Mouse (Mus musculus) cerebellum, adult 8-10 months (tissue): ENCODE results near the gene Ganc.

Experiments used
- DNase-seq: peaks from one replicate; pipeline ENCODE4 v3.0.0; 2022

The Ganc gene

GRCm38 (mm10) chr2:120403653-120403985 lies at the start of gene Ganc:
Ganc (plus strand) TSS chr2:120403896.
- DNase-seq, result no peak

DNA sequence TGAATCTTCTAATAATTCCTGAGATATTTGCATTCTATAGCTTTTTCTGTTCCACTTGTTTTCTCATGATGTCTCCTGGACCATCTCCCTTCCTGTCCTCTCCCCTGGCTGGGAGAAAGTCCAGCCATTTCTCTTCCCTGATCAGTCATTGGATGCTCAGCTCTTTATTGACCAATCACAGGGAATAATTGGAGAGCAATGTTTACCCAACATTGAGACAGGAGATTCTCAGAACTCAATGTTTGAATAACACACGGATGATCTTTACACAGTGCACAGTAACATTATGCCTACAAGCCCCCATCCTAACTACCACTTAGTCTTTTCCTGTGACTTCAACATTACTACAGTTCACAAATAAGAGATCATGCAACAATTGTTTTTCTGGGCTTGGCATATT lies 43.3 kb upstream of the Ganc start:
- no peak for DNase-seq

DNA sequence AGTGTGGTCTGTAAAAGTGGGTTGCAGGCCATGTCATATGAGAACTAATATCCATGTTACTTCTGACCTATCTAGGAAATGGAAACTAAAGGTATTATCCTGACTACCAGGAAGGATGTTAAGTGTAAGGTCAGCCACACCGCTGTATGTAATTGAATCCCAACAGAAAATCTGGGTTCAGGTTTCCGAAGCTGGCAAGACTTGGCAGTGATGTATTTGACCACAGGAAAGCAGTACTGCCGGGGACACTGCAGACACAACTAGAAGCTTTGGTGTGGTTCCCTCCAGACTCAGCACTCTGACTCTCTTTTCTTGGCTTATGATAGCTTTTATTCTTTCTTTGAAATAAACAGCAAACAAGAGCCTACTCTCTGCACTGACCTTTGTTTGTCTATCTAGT lies 37.2 kb upstream of the Ganc start:
- no peak for DNase-seq

- no peak for DNase-seq
These were observed 36.1 kb upstream of the Ganc start for GRCm38 (mm10) chr2:120367416-120368207.

- DNase-seq, result peak; percentile 13
These were observed 29.8 kb upstream of the Ganc start for GRCm38 (mm10) chr2:120373858-120374257.

DNA sequence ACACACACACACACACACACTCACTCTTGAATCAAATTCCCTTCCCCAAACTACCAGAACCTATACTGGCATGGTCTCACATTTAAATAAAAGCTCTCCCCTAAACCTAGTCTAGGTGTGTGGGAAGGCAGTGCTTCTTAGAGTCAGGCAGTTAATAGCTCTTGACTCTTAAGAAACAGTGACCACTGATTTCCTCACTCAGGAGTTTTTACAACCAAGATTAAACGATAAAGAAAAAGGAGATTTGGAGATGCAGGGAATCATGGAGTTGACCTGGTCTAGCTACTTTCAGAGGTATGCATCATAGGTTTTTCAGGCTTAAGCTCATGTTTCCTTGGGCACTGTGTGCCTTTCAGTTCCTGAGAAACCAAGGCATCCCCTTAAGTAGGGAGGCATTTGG lies 17.4 kb upstream of the Ganc start:
- no peak for DNase-seq

DNA sequence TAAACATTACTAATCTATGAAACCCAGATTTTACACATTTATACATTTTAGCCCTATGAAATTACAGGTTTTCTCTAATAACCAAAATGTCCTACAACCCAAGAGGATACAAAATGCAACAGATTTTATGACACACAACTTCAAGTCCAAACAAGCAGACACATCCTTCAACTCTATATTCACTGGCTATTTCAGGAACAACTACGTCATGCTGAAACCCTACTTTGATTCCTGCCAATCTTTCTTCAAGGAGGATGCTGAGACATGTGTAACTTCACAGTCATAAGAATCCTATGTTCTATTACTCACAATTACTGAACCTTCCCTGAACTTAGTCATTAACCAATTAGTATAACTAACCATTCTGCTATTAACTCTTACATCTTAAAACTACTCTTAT lies 16.4 kb upstream of the Ganc start:
- no peak for DNase-seq

GRCm38 (mm10) chr2:120389376-120389775 lies 14.3 kb upstream of the Ganc start:
- DNase-seq, result no peak

DNA sequence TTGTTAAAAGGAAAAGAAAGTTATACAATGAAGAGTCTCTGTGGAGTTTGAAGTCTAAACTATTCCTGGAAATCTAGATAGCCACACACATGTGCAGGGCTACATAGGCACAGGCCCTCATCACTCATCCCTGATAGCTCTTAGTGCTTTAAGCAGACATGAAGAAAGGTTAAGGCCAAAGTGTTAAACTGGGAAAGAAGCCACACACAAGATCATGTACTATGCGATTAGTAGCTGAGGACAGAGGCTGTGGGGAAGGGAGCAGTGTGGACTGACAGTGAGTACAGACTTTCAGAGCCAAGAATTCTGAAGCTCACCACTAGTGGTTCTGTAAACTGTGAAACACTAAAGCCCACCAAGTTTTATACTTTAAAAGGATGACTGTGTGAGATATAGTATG lies 12.8 kb upstream of the Ganc start:
- no peak for DNase-seq

DNA sequence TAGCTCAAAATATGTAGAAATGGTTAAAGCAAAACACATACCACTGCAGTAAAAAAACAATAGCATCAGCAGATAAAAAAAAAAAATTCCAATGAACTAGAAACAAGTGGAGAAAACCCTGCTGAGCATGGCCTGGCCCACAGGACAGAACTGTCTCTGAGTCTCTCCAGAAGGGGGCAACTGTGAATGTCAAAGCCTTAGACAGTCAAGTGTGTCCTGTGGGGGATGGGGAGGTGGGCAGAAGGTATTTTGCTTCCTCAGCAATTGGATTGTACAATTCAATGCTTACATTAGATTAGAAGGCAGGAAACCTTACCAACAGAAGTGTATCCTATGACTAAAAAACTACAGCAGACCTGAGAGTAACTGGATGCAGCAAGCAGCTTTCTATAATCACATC lies 11.3 kb upstream of the Ganc start:
- DNase-seq, result no peak

DNA sequence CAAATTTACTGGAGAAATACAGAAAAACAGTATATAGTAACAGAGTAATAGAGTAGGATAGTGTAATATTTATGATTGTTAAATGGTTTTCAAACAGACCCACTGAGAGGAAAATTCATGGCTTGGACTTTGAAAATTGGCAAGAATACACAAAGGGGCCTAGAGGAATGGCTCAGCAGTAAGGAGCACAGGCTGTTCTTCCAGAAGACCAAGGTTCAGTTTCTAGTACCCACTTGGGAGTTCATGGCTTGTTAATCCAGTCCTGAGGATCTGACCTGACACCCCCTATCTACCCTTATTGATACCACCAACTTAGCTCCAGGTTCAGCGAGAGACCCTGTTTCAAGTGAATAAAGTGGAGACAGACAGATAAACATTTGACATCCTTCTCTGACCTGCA lies 5.7 kb upstream of the Ganc start:
- DNase-seq, result no peak

DNA sequence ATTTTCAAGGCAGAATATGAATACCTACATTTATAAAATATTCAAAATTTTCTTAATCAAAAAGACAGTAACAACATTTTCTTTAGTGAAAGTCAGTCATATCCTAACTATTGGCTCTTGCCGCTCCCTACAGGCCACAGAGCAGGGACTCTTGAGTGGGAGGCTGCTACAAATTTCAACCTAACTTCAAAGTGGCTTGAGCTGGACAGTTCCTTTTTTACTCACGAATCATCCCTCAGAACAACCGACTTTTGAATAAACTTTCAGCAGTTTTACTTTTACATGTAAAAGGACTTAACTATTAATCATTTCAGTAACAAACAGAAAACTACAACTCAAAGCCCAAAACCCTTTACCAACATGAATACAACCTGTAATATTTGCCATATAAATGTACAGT lies 883 bp upstream of the Ganc start:
- DNase-seq, result no peak

DNA sequence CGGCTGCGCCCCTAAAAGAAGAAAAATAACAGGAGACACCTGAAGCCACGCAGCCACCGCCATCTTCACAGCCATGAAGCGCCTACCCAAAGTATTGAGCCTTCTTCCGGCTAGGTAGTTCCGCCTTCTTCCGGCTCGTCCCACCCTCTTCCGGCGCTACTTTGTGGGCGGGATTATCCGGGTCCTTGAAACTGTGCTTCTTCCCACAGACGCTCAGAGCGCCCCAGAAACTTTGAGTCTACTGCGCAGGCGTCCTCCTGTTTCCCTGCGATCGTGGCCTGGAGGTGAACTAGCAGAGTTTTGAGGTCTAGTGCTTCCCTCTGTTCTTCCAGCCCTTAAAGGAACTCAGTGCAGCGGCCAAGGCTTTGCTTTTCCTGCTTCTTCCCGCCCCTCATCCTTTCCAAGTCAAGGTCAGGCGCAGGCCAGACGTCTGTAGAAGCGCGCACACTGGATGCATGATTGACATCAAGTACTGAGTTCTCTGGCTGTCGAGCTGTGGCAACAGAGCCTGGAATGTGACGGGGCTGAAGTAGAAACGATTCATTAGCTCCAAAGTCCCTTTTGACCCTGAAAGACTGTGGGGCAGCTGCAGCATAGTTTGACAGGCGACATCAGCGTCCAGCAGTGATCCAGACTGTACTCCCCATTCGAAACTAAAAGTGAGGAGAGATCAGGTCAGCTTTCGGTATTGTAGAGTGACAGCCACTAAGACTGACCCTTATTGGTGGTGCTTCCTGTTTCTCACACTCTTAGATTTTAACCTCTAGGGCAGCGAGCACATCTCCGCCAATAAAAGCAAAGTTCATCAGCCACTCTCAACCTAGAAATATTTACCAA lies 508 bp downstream of the Ganc start, which contains the start of gene Tmem87a:
Gene Tmem87a, minus strand, starts transcription at position 128 of the 837 bp plus-strand sequence.
- DNase-seq, result peak; percentile 93

DNA sequence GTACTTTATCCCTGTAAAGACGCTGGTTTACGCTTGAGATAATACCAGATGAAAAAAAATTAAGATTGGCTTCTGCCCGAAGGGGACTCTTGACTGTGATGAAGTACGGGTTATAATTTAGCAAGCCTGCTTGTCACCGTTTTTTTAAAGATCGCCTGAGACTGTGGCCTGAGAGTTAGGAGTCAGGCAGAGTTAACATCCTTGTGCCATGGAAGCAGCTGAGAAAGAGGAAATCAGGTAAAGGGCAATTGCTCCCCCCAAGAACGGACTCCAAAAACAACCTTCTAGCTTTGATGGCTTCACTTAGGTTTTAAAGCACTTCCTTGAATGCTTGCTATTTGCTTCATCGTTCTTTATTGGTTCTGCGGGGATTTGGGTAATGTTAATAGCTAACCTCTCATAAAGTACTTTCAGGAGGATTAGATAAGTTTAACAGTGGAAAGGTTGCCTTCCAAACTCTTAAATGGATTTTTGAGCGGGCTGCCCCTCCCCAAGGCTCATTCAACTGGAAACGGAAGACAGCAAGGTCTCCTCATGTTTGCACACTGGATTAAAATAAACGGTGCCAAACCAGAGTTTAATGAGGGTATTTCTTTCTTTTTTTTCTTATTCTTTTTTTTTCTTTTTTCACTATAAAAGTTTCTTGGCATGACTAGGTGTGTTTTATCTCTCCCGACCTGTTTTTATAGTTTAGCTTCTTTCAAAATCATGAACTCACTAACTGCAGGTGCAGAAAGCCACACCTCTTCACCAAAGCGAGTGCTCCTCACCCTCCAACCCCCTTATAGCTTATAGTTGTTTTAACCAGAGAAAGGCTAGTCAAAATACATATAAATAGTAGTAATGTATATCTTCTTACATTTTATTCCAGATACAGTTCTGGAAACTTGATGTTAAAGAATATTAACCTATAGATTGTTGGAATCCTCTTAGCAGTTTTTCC lies 1.4 kb downstream of the Ganc start:
- DNase-seq, result no peak

- no peak for DNase-seq
These were observed 7.5 kb downstream of the Ganc start for GRCm38 (mm10) chr2:120411096-120411628.

DNA sequence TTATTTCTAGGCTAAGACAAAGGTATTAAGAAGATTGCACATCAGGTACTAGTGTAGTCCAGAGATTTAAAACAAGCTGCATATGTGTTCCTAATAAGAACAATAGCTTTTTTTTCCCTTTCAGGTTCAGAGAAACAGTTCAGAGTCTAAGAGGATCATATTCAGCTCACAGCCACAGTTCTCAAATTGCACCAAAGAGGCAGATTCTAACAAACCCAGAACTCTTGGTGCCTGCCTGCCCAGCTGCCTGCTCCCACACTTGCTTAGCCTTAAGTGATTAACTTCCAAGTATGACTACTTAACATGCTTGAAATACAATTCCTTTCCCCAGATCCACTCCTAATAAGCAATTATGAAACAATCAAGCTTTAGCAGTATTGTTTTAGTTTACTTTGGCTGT lies 10.4 kb downstream of the Ganc start:
- DNase-seq, result no peak

GRCm38 (mm10) chr2:120414738-120415414 lies 11.2 kb downstream of the Ganc start:
- peak; percentile 47 for DNase-seq

- no peak for DNase-seq
These were observed 20.7 kb downstream of the Ganc start for GRCm38 (mm10) chr2:120424386-120424785.

DNA sequence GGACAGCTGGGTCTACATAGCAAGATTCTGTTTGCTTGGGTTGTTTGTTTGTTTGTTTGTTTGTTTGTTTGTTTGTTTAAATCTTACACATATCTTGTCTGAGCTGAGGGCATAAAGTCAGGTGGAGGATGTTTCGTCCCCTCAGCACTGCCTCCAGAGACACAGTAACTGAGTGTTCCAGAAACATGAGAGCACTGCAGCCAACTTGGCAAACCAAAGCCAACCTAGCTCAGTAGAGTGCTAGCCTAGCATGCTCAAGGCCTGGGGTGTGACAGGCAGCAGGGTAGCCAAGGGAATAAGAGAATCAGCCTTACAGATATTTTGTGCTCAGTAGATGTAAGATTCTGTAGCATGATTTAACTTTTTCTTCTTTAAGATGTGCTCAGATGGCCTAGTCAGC lies 40.8 kb downstream of the Ganc start:
- no peak for DNase-seq

DNA sequence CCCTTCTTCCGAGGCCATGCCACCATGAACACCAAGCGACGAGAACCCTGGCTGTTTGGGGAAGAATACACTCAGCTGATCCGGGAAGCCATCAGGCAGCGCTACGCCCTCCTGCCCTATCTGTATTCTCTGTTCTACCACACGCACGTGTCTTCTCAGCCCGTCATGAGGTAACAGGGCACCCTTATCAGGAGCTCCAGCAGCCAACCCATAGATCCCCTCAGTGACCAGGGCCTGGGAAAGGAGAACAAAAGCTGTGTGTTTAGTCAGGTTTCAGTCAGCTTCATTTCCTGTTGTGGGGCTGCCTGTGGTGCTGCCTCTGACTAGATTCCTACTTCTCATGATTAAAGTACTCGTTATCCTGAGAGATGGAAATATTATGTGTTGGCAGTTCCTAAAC lies 42.7 kb downstream of the Ganc start:
- DNase-seq, result no peak

DNA sequence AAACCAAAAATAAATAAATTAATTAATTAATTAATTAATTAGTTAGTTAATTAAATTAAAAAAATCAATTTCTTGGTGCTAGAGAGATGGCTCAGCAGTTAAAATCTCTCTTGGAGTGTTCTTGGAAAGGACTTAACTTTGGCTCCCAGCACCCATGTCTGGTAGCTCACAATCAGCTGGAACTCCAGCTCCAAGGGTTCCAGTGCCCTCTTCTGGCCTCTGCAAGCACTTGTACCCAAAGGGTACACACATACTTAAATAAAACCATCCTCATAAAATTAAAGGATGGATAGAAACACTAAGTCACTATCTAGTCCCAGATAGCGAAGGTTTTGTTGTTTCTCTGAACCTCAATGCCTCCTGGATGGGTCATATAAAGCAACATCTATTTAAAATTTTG lies 43.6 kb downstream of the Ganc start:
- no peak for DNase-seq

DNA sequence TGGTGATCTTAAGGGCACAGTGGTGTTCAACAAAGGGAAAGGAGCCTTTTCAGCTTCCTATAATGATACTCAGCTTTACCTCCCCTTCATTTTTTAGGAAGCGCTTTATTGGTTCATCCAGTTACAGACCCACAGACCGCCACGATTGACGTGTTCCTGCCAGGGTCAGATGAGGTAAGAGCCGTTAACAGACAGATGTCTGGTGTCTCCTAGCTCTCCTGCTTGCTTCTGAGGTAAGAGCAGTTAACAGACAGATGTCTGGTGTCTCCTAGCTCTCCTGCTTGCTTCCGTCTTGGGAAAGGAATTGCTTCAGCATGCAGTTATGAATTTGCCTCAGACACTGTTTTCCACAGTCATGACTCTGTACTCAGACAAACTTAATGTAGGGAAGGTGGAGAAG lies 47.0 kb downstream of the Ganc start:
- no peak for DNase-seq
